Mouse (Mus musculus) cerebral cortex, adult 2 months (tissue): ENCODE data around the gene Rab20.

Experiments used
- WGBS: fragments of 180-500 bp; shearing (Covaris S2); methylation state at CpG from one replicate; pipeline ENCODE4 v1.1.7; 2018; 5-methylcytosine and 5-hydroxymethylcytosine counted together

The Rab20 gene

DNA sequence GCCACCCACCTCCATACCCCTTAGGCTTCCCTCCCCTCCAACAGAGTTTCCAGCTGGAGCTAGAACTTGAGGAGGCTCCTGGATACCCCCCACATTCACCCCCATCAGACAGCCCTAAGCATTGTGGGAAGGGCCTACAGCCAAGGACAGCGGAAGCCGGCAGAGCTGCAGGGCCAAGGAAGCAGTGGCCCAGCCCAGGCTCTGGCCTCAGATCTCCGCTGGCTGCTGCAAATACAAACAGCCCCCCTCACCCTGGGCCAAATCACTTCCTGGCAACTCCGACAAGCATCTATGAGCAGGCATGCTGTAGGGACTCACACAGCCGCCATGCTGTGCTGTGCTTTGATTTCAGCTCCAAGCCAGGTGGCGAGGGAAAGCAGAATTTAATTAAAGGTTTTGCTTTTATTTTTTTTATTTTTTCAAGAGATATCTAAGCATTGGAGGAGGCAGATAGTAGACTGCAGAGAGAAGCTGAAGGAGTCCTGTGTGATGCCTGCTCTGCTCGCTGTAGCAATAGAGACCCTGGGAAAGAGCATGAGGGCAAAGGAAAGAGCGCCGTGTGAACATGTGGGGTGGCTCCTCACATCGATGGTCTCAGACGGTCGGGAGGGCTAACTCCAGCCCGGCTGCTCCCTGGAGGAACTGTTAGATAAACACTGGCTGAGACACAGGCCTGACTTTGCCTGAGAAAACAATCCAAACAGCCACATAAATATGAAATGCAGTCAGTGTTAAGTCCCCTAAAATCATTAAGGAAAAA, 72.6 kb downstream of the Rab20 start:
- 49% methylated on average over 13 of the region's 13 CpGs for WGBS

DNA sequence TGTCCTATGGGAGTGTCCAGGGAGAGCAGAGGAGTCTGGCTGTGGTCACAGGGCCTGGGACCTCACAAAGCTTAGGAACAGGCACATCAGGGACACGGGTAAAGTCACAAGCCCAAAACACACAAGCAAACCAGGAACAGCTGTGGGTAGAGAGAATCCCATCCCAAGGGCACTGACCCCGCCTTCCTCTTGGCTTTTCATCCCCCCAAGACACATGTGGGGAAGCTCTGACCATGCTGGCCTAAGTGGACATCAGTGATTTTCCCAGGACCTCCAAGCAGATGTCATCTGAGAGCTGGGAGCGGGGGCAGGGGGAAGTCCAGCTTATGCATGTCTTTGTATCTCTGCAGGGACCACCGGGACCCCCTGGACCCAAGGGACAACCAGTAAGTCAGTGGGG, 73.9 kb downstream of the Rab20 start:
- WGBS: 88% methylated on average over 4 of the region's 4 CpGs

DNA sequence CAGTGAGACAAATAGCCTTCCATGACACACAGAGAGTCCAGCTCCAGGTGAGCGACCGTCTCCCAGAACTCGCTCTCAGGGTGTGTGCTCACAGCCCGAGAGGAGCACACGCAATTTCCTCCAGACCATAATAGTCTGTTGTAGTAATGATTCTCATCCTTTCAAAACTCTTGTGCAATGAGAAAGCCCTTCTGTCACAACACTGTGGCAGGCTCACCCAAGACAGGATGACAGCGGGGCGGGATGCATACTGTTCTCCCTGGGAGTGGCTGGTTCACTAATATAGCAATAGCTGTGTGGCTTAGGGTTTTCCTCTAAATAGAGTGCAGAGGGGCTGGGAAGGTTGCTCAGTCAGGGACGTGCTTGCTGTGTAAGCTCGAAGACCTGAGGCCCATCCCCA, 74.7 kb downstream of the Rab20 start:
- WGBS: 85% methylated on average over 9 of the region's 9 CpGs
